Mouse (Mus musculus): ENCODE measurements around the gene Eif5. TPM values are rescaled to one million over a fixed set of nuclear protein-coding genes. Genes with fewer than 3 reads are reported as not detected.

Eif5 gene
- polyA plus RNA-seq, 1 experiment = 100 TPM

- peak; percentile 74 for TF ChIP-seq POLR2A (IDR thresholded peaks at IDR 0.05; ENCODE audit: low read depth, low read length)
- TF ChIP-seq CTCF (IDR thresholded peaks at IDR 0.05; ENCODE audit: extremely low read depth, insufficient read depth, insufficient read length, insufficient replicate concordance) = no peak
- WGBS = under 1% methylated on average over 68 of the region's 75 CpGs
- Histone ChIP-seq H3K4me1 (ENCODE audit: control insufficient read depth, insufficient read depth, insufficient read length) (peaks cover 5% of the 10 kb centered on the region; the same call in 1 of the 2 replicates), H3K4me3 (ENCODE audit: extremely low read depth, insufficient read depth, insufficient read length) (peak within 1 kb of the TSS; percentile 92), H3K27me3 (ENCODE audit: control insufficient read depth, insufficient read depth, low read length) (no peaks in the 10 kb centered on the region), H3K36me3 (ENCODE audit: control insufficient read depth, insufficient read depth, low read length) (no peaks in the 10 kb centered on the region), H3K27ac (ENCODE audit: insufficient read depth, low read length) (peak within 1 kb of the TSS; percentile 88)
- peak; percentile 89 to 95 for DNase-seq (ENCODE audit: low read depth in 1 of 2, low spot score in 2 of 2)
These were observed 36.5 kb downstream of the Eif5 start, which contains the start of gene Mark3 for GRCm38 (mm10) chr12:111574074-111574886. Gene Mark3, plus strand, starts transcription at chr12:111574523.

DNA sequence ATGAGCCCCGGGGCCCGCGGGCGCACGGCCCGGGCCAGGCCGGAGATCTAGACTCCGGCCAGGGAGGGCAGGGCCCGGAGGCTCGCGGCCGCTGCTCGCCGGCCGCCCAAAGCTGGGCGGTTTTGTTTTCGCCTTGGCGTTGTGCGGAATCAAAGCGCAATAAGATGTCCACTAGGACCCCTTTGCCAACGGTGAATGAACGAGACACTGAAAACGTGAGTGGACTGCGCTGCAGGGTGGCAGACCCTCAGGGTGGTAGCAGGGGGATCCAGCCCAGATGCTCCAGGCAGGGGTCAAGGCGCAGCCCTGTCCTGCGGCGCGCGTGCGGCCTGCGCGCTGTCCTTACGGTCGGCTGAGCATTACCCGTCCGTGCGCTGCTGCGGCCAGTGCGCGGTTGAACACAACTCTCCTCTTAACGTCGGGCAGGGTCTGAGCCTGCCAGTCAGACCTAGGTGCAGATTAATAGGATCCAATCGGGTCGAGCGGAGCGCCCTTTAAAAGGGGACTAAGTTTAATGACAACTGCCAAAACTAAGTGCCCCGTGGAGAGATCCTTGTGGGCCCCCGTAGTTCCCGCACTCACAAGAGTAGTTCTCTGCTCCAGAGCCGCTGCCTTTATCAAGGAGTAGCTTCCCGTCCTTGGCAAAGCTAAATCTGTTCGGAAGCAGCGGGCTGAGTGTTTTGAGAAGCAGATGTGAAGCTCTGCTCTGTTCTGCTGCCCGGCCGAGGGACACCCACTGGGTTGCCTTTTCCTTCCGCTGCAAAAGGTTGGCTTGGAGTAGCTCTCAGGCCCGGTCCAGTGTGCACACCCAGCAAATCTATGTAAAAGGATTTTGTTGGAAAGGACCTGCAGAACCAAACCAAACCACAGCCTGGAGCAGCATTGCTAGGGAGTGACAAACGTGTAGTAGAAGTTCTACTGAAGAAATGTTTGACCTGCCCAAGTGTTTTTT, 37.3 kb downstream of the Eif5 start:
- Histone ChIP-seq H3K27me3 (ENCODE audit: control insufficient read depth, insufficient read depth, low read length) (no peaks in the 10 kb centered on the region), H3K27ac (ENCODE audit: insufficient read depth, low read length) (peak overlapping the region; percentile 88), H3K36me3 (ENCODE audit: control insufficient read depth, insufficient read depth, low read length) (no peaks in the 10 kb centered on the region), H3K4me3 (ENCODE audit: extremely low read depth, insufficient read depth, insufficient read length) (peak overlapping the region; percentile 92), H3K4me1 (ENCODE audit: control insufficient read depth, insufficient read depth, insufficient read length) (peaks cover 5% of the 10 kb centered on the region; the same call in 1 of the 2 replicates)
- TF ChIP-seq CTCF (IDR thresholded peaks at IDR 0.05; ENCODE audit: extremely low read depth, insufficient read depth, insufficient read length, insufficient replicate concordance) (no peak), POLR2A (IDR thresholded peaks at IDR 0.05; ENCODE audit: low read depth, low read length) (no peak)
- under 1% methylated on average over 58 of the region's 58 CpGs for WGBS
- peak in 1 of 2 experiments; percentile 18 for DNase-seq (ENCODE audit: low read depth in 1 of 2, low spot score in 2 of 2)

GRCm38 (mm10) chr12:111583058-111583457, 45.2 kb downstream of the Eif5 start:
- TF ChIP-seq CTCF (IDR thresholded peaks at IDR 0.05; ENCODE audit: extremely low read depth, insufficient read depth, insufficient read length, insufficient replicate concordance) (no peak), POLR2A (IDR thresholded peaks at IDR 0.05; ENCODE audit: low read depth, low read length) (no peak)

GRCm38 (mm10) chr12:111584401-111584800, 46.6 kb downstream of the Eif5 start:
- no peak overlapping the region for H3K27ac ChIP-seq (ENCODE audit: insufficient read depth, low read length)
- H3K27me3 ChIP-seq (ENCODE audit: control insufficient read depth, insufficient read depth, low read length) = no peaks in the 10 kb centered on the region
- H3K36me3 ChIP-seq (ENCODE audit: control insufficient read depth, insufficient read depth, low read length) = no peaks in the 10 kb centered on the region
- DNase-seq (ENCODE audit: low read depth in 1 of 2, low spot score in 2 of 2) = no peak
- H3K4me3 ChIP-seq (ENCODE audit: extremely low read depth, insufficient read depth, insufficient read length) = no peak overlapping the region
- WGBS = 64% methylated on average over 1 of the region's 1 CpGs
- peaks cover 4% of the 10 kb centered on the region; the same call in 1 of the 2 replicates for H3K4me1 ChIP-seq (ENCODE audit: control insufficient read depth, insufficient read depth, insufficient read length)
- no peak for TF ChIP-seq POLR2A (IDR thresholded peaks at IDR 0.05; ENCODE audit: low read depth, low read length)
- no peak for TF ChIP-seq CTCF (IDR thresholded peaks at IDR 0.05; ENCODE audit: extremely low read depth, insufficient read depth, insufficient read length, insufficient replicate concordance)

More at GRCm38 (mm10) chr12:111583058-111583457, 45.2 kb downstream of the Eif5 start:
- no peaks in the 10 kb centered on the region for H3K27me3 ChIP-seq (ENCODE audit: control insufficient read depth, insufficient read depth, low read length)
- H3K27ac ChIP-seq (ENCODE audit: insufficient read depth, low read length) = no peak overlapping the region
- H3K4me1 ChIP-seq (ENCODE audit: control insufficient read depth, insufficient read depth, insufficient read length) = peaks cover 4% of the 10 kb centered on the region; the same call in 1 of the 2 replicates
- 96% methylated on average over 1 of the region's 1 CpGs for WGBS
- no peak overlapping the region for H3K4me3 ChIP-seq (ENCODE audit: extremely low read depth, insufficient read depth, insufficient read length)
- H3K36me3 ChIP-seq (ENCODE audit: control insufficient read depth, insufficient read depth, low read length) = no peaks in the 10 kb centered on the region
- no peak for DNase-seq (ENCODE audit: low read depth in 1 of 2, low spot score in 2 of 2)

DNA sequence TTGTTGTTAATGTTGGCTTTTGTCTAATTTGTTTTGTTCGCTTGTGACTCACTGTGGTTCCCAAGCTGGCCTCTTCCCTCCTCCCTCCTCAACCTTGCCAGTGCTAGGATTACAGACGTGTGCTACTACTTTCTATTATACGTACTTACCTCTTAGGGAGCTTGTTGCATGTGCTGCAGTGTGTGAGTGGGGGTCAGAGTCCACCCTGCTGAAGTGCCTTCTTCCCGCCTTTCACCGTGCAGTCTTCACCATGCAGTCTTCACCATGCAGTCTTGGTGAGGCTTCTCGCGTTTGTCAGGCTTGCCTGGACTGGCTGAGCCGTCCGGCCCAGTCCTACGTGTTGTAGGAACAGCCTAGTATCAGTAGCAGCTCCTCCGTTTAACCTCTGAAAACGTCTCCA, 49.4 kb downstream of the Eif5 start:
- Histone ChIP-seq H3K4me3 (ENCODE audit: extremely low read depth, insufficient read depth, insufficient read length) (no peak overlapping the region), H3K27me3 (ENCODE audit: control insufficient read depth, insufficient read depth, low read length) (no peaks in the 10 kb centered on the region), H3K27ac (ENCODE audit: insufficient read depth, low read length) (no peak overlapping the region), H3K4me1 (ENCODE audit: control insufficient read depth, insufficient read depth, insufficient read length) (peaks cover 4% of the 10 kb centered on the region; the same call in 1 of the 2 replicates), H3K36me3 (ENCODE audit: control insufficient read depth, insufficient read depth, low read length) (no peaks in the 10 kb centered on the region)
- TF ChIP-seq POLR2A (IDR thresholded peaks at IDR 0.05; ENCODE audit: low read depth, low read length) (no peak), CTCF (IDR thresholded peaks at IDR 0.05; ENCODE audit: extremely low read depth, insufficient read depth, insufficient read length, insufficient replicate concordance) (no peak)
- no peak for DNase-seq (ENCODE audit: low read depth in 1 of 2, low spot score in 2 of 2)
- 87% methylated on average over 12 of the region's 12 CpGs for WGBS

DNA sequence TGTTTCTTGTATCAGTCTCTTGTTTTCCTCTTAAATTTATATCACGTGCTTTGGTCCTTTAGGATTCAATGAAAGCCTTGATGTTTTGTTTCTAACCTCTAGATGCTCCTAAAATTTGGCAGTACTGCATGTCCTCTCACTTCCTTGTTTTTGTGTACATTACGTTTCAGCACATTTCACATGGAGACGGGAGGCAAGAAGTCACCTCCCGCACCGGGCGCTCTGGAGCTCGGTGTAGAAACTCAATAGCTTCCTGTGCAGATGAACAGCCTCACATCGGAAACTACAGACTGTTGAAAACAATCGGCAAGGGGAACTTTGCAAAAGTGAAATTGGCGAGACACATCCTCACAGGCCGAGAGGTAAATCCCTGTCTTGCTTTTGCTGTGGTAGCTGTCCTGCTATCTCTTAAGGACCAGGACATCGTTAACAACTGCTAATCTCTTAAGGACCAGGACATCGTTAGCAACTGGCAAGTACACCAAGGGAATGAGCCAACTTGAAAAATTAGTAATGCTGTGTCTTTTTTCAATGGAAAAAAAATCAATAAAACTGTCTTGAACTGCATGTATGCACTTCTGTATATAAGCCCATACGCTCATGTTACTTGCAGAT, 54.7 kb downstream of the Eif5 start:
- DNase-seq (ENCODE audit: low read depth in 1 of 2, low spot score in 2 of 2) = no peak
- WGBS = 36% methylated on average over 14 of the region's 14 CpGs
- peaks cover 3% of the 10 kb centered on the region; the same call in 1 of the 2 replicates for H3K4me1 ChIP-seq (ENCODE audit: control insufficient read depth, insufficient read depth, insufficient read length)
- TF ChIP-seq CTCF (IDR thresholded peaks at IDR 0.05; ENCODE audit: extremely low read depth, insufficient read depth, insufficient read length, insufficient replicate concordance) (no peak), POLR2A (IDR thresholded peaks at IDR 0.05; ENCODE audit: low read depth, low read length) (no peak)
- no peaks in the 10 kb centered on the region for H3K27me3 ChIP-seq (ENCODE audit: control insufficient read depth, insufficient read depth, low read length)
- no peak overlapping the region for H3K27ac ChIP-seq (ENCODE audit: insufficient read depth, low read length)
- peaks cover 8% of the 10 kb centered on the region for H3K36me3 ChIP-seq (ENCODE audit: control insufficient read depth, insufficient read depth, low read length)
- H3K4me3 ChIP-seq (ENCODE audit: extremely low read depth, insufficient read depth, insufficient read length) = no peak overlapping the region
